Mouse (Mus musculus): ENCODE measurements around the gene Stx4a. TPM values are rescaled to one million over a fixed set of nuclear protein-coding genes. Genes with fewer than 3 reads are reported as not detected.

The Stx4a gene
- polyA plus RNA-seq, 1 experiment from 2014 or later: 18.3 TPM

- Histone ChIP-seq H3K27ac (ENCODE audit: low read length) (no peak overlapping the region), H3K9me3 (replicated peaks; ENCODE audit: control insufficient read depth, low read length, poor library complexity, severe bottlenecking) (no peaks in the 10 kb centered on the region), H3K4me3 (ENCODE audit: low read depth, low read length) (no peak overlapping the region), H3K27me3 (ENCODE audit: control insufficient read depth, insufficient read depth, low read depth, low read length) (no peaks in the 10 kb centered on the region), H3K9ac (ENCODE audit: low read depth, low read length) (no peak overlapping the region), H3K4me2 (ENCODE audit: low read length) (no peak overlapping the region), H3K36me3 (ENCODE audit: control insufficient read depth, insufficient read depth, low read length) (peaks cover 29% of the 10 kb centered on the region), H3K4me1 (ENCODE audit: control insufficient read depth, insufficient read depth, low read length) (no peaks in the 10 kb centered on the region)
- 86% methylated on average over 4 of the region's 4 CpGs for WGBS
- no peak for ATAC-seq
These were observed 12.9 kb upstream of the Stx4a start for GRCm38 (mm10) chr7:127811240-127811639.

GRCm38 (mm10) chr7:127812292-127812691 is 11.8 kb upstream of the Stx4a start:
- no peaks in the 10 kb centered on the region for H3K27me3 ChIP-seq (ENCODE audit: control insufficient read depth, insufficient read depth, low read depth, low read length)
- H3K4me3 ChIP-seq (ENCODE audit: low read depth, low read length): no peak overlapping the region
- H3K4me2 ChIP-seq (ENCODE audit: low read length): no peak overlapping the region
- H3K4me1 ChIP-seq (ENCODE audit: control insufficient read depth, insufficient read depth, low read length): no peaks in the 10 kb centered on the region
- H3K27ac ChIP-seq (ENCODE audit: low read length): no peak overlapping the region
- H3K36me3 ChIP-seq (ENCODE audit: control insufficient read depth, insufficient read depth, low read length): peaks cover 29% of the 10 kb centered on the region
- ATAC-seq: no peak
- H3K9me3 ChIP-seq (replicated peaks; ENCODE audit: control insufficient read depth, low read length, poor library complexity, severe bottlenecking): no peaks in the 10 kb centered on the region
- H3K9ac ChIP-seq (ENCODE audit: low read depth, low read length): no peak overlapping the region
- WGBS: 82% methylated on average over 3 of the region's 3 CpGs

- WGBS: 88% methylated on average over 4 of the region's 4 CpGs
- Histone ChIP-seq H3K36me3 (ENCODE audit: control insufficient read depth, insufficient read depth, low read length) (peaks cover 29% of the 10 kb centered on the region), H3K9ac (ENCODE audit: low read depth, low read length) (no peak overlapping the region), H3K27me3 (ENCODE audit: control insufficient read depth, insufficient read depth, low read depth, low read length) (no peaks in the 10 kb centered on the region), H3K27ac (ENCODE audit: low read length) (no peak overlapping the region; the same call in 1 of the 2 replicates), H3K9me3 (replicated peaks; ENCODE audit: control insufficient read depth, low read length, poor library complexity, severe bottlenecking) (no peaks in the 10 kb centered on the region), H3K4me3 (ENCODE audit: low read depth, low read length) (no peak overlapping the region), H3K4me1 (ENCODE audit: control insufficient read depth, insufficient read depth, low read length) (no peaks in the 10 kb centered on the region), H3K4me2 (ENCODE audit: low read length) (no peak overlapping the region)
- ATAC-seq: no peak
These were observed 10.3 kb upstream of the Stx4a start for GRCm38 (mm10) chr7:127813821-127814220.

GRCm38 (mm10) chr7:127814241-127814921 is 9.7 kb upstream of the Stx4a start:
- Histone ChIP-seq H3K9me3 (replicated peaks; ENCODE audit: control insufficient read depth, low read length, poor library complexity, severe bottlenecking) (no peaks in the 10 kb centered on the region), H3K4me1 (ENCODE audit: control insufficient read depth, insufficient read depth, low read length) (no peaks in the 10 kb centered on the region), H3K4me2 (ENCODE audit: low read length) (no peak overlapping the region), H3K4me3 (ENCODE audit: low read depth, low read length) (no peak overlapping the region), H3K36me3 (ENCODE audit: control insufficient read depth, insufficient read depth, low read length) (peaks cover 29% of the 10 kb centered on the region), H3K27ac (ENCODE audit: low read length) (no peak overlapping the region; the same call in 1 of the 2 replicates), H3K27me3 (ENCODE audit: control insufficient read depth, insufficient read depth, low read depth, low read length) (no peaks in the 10 kb centered on the region), H3K9ac (ENCODE audit: low read depth, low read length) (no peak overlapping the region)
- WGBS: 90% methylated on average over 19 of the region's 19 CpGs
- ATAC-seq: no peak

- Histone ChIP-seq H3K4me2 (ENCODE audit: low read length) (no peak overlapping the region), H3K9ac (ENCODE audit: low read depth, low read length) (no peak overlapping the region), H3K9me3 (replicated peaks; ENCODE audit: control insufficient read depth, low read length, poor library complexity, severe bottlenecking) (no peaks in the 10 kb centered on the region), H3K27me3 (ENCODE audit: control insufficient read depth, insufficient read depth, low read depth, low read length) (no peaks in the 10 kb centered on the region), H3K36me3 (ENCODE audit: control insufficient read depth, insufficient read depth, low read length) (peaks cover 23% of the 10 kb centered on the region), H3K4me1 (ENCODE audit: control insufficient read depth, insufficient read depth, low read length) (no peaks in the 10 kb centered on the region), H3K4me3 (ENCODE audit: low read depth, low read length) (no peak overlapping the region), H3K27ac (ENCODE audit: low read length) (no peak overlapping the region)
- no peak for ATAC-seq
- 96% methylated on average over 15 of the region's 15 CpGs for whole genome bisulfite sequencing
These were observed 8.9 kb upstream of the Stx4a start for GRCm38 (mm10) chr7:127815116-127815665.

GRCm38 (mm10) chr7:127815954-127816821 is 7.9 kb upstream of the Stx4a start:
- WGBS: 72% methylated on average over 15 of the region's 15 CpGs
- H3K36me3 ChIP-seq (ENCODE audit: control insufficient read depth, insufficient read depth, low read length): peaks cover 15% of the 10 kb centered on the region
- no peak for ATAC-seq
- H3K9me3 ChIP-seq (replicated peaks; ENCODE audit: control insufficient read depth, low read length, poor library complexity, severe bottlenecking): no peaks in the 10 kb centered on the region
- H3K4me1 ChIP-seq (ENCODE audit: control insufficient read depth, insufficient read depth, low read length): peaks cover 2% of the 10 kb centered on the region; the same call in 1 of the 2 replicates
- no peak overlapping the region for H3K27ac ChIP-seq (ENCODE audit: low read length)
- no peak overlapping the region for H3K9ac ChIP-seq (ENCODE audit: low read depth, low read length)
- H3K27me3 ChIP-seq (ENCODE audit: control insufficient read depth, insufficient read depth, low read depth, low read length): no peaks in the 10 kb centered on the region
- H3K4me3 ChIP-seq (ENCODE audit: low read depth, low read length): no peak overlapping the region
- H3K4me2 ChIP-seq (ENCODE audit: low read length): no peak overlapping the region

- WGBS: 86% methylated on average over 7 of the region's 7 CpGs
- ATAC-seq: no peak
- H3K4me2 ChIP-seq (ENCODE audit: low read length): no peak overlapping the region
- H3K4me3 ChIP-seq (ENCODE audit: low read depth, low read length): no peak overlapping the region
- peaks cover 14% of the 10 kb centered on the region for H3K36me3 ChIP-seq (ENCODE audit: control insufficient read depth, insufficient read depth, low read length)
- no peaks in the 10 kb centered on the region for H3K27me3 ChIP-seq (ENCODE audit: control insufficient read depth, insufficient read depth, low read depth, low read length)
- no peak overlapping the region for H3K27ac ChIP-seq (ENCODE audit: low read length)
- peaks cover 8% of the 10 kb centered on the region for H3K4me1 ChIP-seq (ENCODE audit: control insufficient read depth, insufficient read depth, low read length)
- no peaks in the 10 kb centered on the region for H3K9me3 ChIP-seq (replicated peaks; ENCODE audit: control insufficient read depth, low read length, poor library complexity, severe bottlenecking)
- no peak overlapping the region for H3K9ac ChIP-seq (ENCODE audit: low read depth, low read length)
These were observed 7.0 kb upstream of the Stx4a start for GRCm38 (mm10) chr7:127817053-127817452.

- ATAC-seq: no peak
- Histone ChIP-seq H3K4me1 (ENCODE audit: control insufficient read depth, insufficient read depth, low read length) (peaks cover 16% of the 10 kb centered on the region), H3K4me3 (ENCODE audit: low read depth, low read length) (no peak overlapping the region), H3K9me3 (replicated peaks; ENCODE audit: control insufficient read depth, low read length, poor library complexity, severe bottlenecking) (no peaks in the 10 kb centered on the region), H3K27me3 (ENCODE audit: control insufficient read depth, insufficient read depth, low read depth, low read length) (no peaks in the 10 kb centered on the region), H3K4me2 (ENCODE audit: low read length) (no peak overlapping the region), H3K27ac (ENCODE audit: low read length) (no peak overlapping the region), H3K36me3 (ENCODE audit: control insufficient read depth, insufficient read depth, low read length) (peaks cover 14% of the 10 kb centered on the region), H3K9ac (ENCODE audit: low read depth, low read length) (no peak overlapping the region)
- 91% methylated on average over 5 of the region's 5 CpGs for whole genome bisulfite sequencing
These were observed 6.3 kb upstream of the Stx4a start for GRCm38 (mm10) chr7:127817776-127818175.

All from midbrain, embryonic 16.5 days (tissue).